Mouse (Mus musculus) liver, embryonic 14.5 days (tissue): ENCODE data around the gene Cfap43.

Experiments
- CTCF ChIP-seq: IDR thresholded peaks from 2 replicates; pipeline ENCODE4 v1.5.1; 2016; ENCODE audit warnings: antibody characterized with exemption, low read depth, control low read depth
- EP300 ChIP-seq: IDR thresholded peaks from 2 replicates; pipeline ENCODE4 v1.6.1; 2016; ENCODE audit warnings: antibody characterized with exemption, low read depth

- TF ChIP-seq EP300 (no peak), CTCF (no peak)
Observed at GRCm38 (mm10) chr19:47824026-47824425, 95.1 kb downstream of the Cfap43 start.
